Mouse (Mus musculus) left cerebral cortex, postnatal 25 days (tissue): Measurements from ENCODE around the gene Egf. TPM values are rescaled to one million over a fixed set of nuclear protein-coding genes. Genes with fewer than 3 reads are reported as not detected.
"Not testable (repeated sequence)": the region's sequence is repeated elsewhere in the genome, so short reads cannot be mapped to it uniquely, and the experiment has no call there.

Experiments used
- DNase-seq, 2 experiments: peaks; one replicate each; pipeline ENCODE4 v3.0.0; 2022; ENCODE audit warnings: low spot score in 2 of 2, mixed read lengths in 1 of 2
- intact Hi-C: fragments of 180-260 bp; cut with DNase I; formaldehyde crosslinking; loops from one replicate; pipeline ENCODE4 v1.15.1; 2025
- total RNA-seq, 2 experiments: library from RNA; stranded (reverse); gene quantifications; 2 replicates each; pipeline ENCODE4 v1.2.3; 2021

Gene Egf
- total RNA-seq: 1 to 10 TPM; 1.2 to 2.0 TPM

GRCm38 (mm10) chr3:129754650-129755604, at the start of gene Egf:
Egf (minus strand) TSS chr3:129755316.
- peak in 1 of 2 experiments; percentile 11 for DNase-seq
- intact Hi-C loops: no loop called here

DNA sequence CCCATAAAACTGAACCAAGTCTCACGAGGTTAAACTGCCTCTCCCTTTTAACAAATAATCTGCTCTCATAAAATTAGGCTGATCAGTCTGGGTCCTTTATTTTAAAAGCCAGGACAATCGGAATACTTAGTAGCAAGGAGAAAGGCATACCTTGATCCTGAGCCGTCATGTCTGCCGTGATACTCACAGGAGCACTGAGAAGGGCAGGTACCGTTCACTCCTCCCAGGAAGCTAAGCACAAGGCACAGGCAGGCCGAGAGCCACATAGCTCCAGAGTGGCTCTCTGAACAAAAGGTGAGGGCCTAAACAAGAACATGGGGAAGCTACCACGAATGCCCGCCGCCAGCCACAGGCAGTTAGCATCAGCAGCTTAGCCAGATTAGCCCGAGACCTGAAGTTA, 48.6 kb upstream of the Egf start, which contains the start of gene Lrit3:
Gene Lrit3, minus strand, starts transcription at position 266 of the 400 bp plus-strand sequence.
- no peak for DNase-seq
- intact Hi-C loops: no loop called here

DNA sequence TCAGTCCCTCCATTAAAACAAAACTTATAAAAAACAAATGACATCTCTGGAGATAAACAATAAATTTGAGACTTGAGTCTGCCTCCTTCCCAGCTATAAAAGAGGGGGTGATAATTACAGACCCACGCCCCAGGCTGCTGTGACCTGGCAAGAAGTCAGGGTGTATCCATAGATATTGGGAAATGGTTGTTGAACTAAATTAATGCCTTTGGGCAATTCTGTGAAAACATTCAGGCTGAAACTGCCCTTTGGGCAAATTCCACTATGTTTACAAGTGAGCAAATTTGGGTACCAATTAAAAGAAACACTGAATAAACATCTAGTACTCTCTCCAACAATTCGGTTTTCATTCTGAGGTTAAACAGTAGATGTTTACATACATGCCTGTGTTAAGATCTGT, 43.9 kb upstream of the Egf start:
- DNase-seq: no peak
- intact Hi-C loops: no loop called here

DNA sequence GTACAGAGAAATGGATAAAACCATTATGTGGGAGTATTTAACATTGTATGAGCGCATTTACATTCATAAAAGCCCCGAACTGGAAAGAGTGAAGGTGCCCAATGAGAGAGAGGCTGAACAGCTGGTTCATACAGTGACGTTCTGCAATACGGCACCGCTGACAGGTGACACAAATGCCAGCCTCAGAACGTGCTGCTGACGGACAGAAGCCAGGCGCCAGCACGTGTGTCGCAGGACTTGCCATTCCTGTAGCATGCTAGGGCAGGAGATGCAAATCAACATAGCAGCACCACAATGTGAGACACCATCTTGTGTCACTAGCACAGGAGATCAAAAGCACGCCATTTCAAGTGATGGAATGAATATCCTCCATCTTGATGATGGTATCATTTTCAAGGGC, 43.4 kb upstream of the Egf start:
- no peak for DNase-seq
- intact Hi-C loops: no loop called here

DNA sequence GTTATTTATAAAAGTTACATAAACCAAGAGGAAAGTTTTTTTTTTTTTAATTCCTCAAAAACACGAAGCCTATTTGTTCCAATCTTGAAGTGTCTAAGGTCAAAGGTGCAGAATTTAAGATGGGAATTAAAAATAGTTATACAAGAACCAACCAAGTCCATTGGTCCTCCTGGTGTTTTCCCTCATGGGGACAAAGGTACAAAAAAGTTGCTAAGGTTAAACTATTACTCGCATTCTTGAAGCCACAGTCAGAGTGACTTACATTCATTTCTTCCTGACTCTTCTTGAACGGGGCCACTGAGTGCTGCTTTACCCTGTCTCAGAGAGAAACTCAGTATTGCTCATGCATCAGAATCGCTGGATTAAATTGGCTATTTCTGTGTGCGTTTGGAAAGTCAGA, 42.2 kb upstream of the Egf start:
- intact Hi-C loops: no loop called here
- DNase-seq: no peak

GRCm38 (mm10) chr3:129793801-129794200, 38.7 kb upstream of the Egf start:
- intact Hi-C loops: no loop called here
- DNase-seq: no peak

- intact Hi-C loops: no loop called here
Observed at GRCm38 (mm10) chr3:129782746-129783145, 27.6 kb upstream of the Egf start.

GRCm38 (mm10) chr3:129781435-129781834, 26.3 kb upstream of the Egf start:
- no peak for DNase-seq
- intact Hi-C loops: no loop called here

More at GRCm38 (mm10) chr3:129782746-129783145, 27.6 kb upstream of the Egf start:
- DNase-seq: no peak

DNA sequence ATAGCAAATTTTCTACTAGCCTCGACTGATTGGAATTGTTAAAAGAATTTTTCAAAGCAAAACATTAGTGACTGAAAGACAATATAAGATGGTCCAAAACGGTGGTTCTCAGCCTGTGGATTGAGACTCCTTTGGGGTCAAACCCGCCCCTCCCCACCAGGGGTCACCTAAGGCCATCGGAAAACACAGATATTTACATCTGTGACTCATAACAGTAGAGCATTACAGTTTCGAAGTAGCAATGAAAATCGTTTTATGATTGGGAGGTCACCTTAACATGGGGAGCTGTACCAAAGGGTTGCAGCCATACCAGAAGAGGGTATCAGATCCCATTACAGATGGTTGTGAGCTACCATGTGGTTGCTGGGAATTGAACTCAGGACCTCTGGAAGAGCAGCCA, 16.1 kb upstream of the Egf start:
- DNase-seq: no peak
- intact Hi-C loops: no loop called here

DNA sequence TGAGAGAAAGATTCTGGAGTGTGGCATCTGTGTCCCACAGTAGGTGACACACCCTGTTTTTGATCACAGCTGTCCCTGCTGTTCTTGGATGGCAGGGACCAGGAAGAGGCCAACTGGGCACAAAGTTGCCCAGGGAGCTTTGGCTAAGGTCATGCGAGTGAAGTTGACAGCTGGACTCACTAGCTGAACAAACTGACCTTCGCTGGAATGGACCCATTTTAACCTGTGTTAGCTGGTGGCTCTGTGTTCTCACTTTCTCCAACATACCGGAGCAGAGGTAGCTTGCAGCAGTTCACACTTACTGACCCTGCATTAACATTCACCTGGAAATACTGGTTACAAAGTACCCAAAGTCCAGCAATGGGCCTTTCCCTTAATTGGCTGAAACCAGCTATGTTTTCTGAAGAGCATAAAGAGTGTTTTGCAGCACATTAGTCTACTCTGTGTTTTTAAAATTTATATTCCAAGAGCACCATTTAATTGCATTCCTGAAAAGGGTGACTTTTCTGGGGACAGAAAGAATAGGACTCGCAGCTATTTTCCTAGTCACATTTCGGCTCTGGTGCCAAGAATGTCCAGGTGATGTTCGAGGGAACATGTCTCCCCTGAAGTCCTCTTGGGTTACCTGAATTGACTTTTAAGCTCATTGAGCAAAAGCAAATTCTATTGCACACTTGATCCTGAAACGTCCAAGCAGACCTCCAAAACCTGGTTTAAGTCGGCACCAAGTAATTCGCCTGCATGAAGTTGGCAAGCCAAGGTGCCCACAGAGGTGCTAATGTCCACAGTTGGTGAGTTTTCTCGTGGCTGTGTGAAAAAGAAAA, 12.1 kb upstream of the Egf start:
- intact Hi-C loops: no loop called here
- no peak for DNase-seq

- DNase-seq: no peak
- intact Hi-C loops: no loop called here
Observed at GRCm38 (mm10) chr3:129766106-129766505, 11.0 kb upstream of the Egf start.

DNA sequence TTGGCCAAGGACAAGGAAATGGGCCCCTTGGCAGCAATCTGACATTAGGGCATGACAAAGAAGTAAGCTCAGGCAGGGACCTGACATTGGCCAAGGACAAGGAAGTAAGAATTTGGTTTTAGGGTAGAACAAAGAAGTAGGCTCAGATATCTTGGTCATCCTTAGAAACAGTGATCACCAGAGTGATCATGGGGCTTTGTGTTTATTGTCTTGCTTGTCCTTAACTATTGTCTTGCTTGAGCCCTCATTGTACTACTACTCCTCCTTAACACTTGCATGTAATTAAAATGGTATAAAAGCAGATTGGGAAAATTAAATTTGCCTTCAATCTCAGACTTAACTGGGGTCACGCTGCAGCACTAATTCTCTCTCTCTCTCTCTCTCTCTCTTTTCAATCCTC, 2.5 kb upstream of the Egf start:
- DNase-seq, intact Hi-C loops: not testable (repeated sequence)

DNA sequence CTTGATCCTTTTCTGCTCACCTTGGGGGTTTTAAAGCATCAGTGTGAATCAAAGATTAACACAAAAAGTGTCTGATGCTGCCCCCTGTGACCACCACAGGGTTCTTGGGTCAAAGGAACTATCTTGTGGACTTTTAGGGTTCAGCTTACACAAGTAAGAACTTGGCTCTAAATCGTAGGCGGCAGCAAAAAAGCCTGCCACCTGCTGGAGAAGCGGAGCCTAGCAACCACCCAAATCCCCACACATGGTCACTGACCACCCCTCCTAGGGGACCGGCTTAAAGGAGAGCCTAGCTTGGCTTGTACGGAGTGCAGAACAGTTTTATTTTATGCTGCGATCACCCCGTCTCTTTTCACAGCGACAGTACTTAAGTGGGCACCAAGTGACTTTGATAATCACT, 10.3 kb downstream of the Egf start:
- intact Hi-C loops: no loop called here
- no peak for DNase-seq

DNA sequence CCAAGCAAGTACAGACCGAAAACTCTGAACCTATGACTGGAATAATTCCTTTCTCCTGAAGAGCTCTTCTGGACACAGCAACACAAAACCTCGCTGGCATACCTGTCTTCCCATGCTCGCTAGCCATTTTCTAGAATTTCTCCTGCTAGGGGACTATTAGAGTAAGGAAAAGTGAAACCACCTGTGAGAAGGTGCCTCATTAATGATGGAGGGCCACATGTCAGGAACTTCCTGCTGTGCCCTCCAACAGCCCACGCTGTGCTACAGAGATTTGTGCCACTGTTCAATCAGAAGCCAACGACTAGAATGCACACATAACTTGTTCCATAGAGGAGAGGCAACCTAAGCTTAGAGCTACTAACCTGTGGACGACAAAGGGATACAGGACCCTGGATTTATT, 12.3 kb downstream of the Egf start:
- intact Hi-C loops: no loop called here
- no peak for DNase-seq

- intact Hi-C loops: no loop called here
- DNase-seq: no peak
Observed at GRCm38 (mm10) chr3:129738291-129739183, 16.6 kb downstream of the Egf start.

GRCm38 (mm10) chr3:129731636-129732035, 23.5 kb downstream of the Egf start:
- no peak for DNase-seq
- intact Hi-C loops: no loop called here

DNA sequence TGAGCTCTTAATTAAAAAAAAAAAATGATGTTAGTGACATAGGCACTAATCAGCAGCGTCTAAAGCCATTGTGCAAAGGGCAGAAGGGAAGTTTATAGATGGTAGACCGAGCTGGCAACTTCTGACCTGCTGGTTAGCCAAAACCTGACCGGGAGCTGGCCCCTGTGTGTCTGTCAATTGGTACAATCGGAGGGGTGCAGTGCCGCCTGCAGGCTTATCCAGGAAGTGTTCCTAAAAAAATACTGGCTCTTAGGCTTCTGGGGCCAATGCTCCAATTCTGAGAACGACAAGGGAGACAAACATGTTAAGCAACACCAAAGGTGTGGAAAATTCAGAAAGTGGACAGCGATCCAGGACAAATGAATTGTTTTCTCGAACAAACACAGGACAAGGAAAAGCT, 24.7 kb downstream of the Egf start:
- intact Hi-C loops: no loop called here
- no peak for DNase-seq

DNA sequence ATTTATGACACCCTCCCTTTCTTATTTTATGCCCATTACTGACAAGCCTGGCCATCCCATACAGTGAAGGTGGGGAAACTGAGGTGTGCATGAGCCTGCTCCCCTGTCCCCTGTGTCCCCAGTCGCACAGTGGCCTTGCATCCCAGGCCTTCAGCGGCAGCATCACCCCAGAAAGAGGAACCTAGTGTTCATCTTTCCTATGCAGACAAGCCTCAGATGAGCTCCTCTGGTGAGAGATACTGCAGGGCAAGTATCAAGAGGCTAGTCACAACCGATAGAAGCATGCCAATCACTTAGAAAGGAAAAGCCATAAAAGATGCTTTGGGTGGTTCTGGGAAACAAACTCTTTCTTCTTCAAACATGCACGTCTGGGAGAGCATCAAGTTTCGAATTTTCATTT, 25.2 kb downstream of the Egf start:
- intact Hi-C loops: loop anchor here (5.0 kb wide), 1 partner anchor 102 kb away; the partner anchor contains the start of gene Gar1
- DNase-seq: no peak

- DNase-seq: no peak
- intact Hi-C loops: loop anchor here (5.0 kb wide), 1 partner anchor 107 kb away; the partner anchor contains the start of gene Gar1
Observed at GRCm38 (mm10) chr3:129725592-129725991, 29.5 kb downstream of the Egf start.
